Mouse (Mus musculus) midbrain, embryonic 10.5 days (tissue): ENCODE data around the gene Prr13. TPM values are rescaled to one million over a fixed set of nuclear protein-coding genes. Genes with fewer than 3 reads are reported as not detected.
A peak's percentile ranks its signal among the peaks of the same experiment; 100 is the strongest.

Source experiments
- DNase-seq: peaks from one replicate; pipeline ENCODE4 v3.0.0-alpha.2; 2017; ENCODE audit warnings: low spot score
- H3K27ac ChIP-seq: fragments of 300-500 bp; sonication (generic); replicated peaks from 2 replicates; pipeline ENCODE4 v1.5.1; 2016; ENCODE audit warnings: mild to moderate bottlenecking
- H3K27me3 ChIP-seq: fragments of 300-500 bp; sonication (generic); 2 replicates; pipeline ENCODE4 v1.6.1; 2016; ENCODE audit warnings: low read depth, mild to moderate bottlenecking; ENCODE audit not compliant: poor library complexity, severe bottlenecking
- H3K36me3 ChIP-seq: fragments of 300-500 bp; sonication (generic); 2 replicates; pipeline ENCODE4 v1.6.1; 2016; ENCODE audit warnings: mild to moderate bottlenecking, moderate library complexity
- H3K4me1 ChIP-seq: fragments of 300-500 bp; sonication (generic); 2 replicates; pipeline ENCODE4 v1.6.1; 2016
- H3K4me3 ChIP-seq: fragments of 300-500 bp; sonication (generic); 2 replicates; pipeline ENCODE4 v1.5.1; 2016; ENCODE audit warnings: mild to moderate bottlenecking, moderate library complexity
- H3K9me3 ChIP-seq: fragments of 300-500 bp; sonication (generic); replicated peaks from 2 replicates; pipeline ENCODE4 v1.6.1; 2016; ENCODE audit warnings: mild to moderate bottlenecking
- WGBS: fragments of 180-500 bp; shearing (Covaris S2); methylation state at CpG from one replicate; pipeline ENCODE4 v1.1.7; 2016; 5-methylcytosine and 5-hydroxymethylcytosine counted together
- polyA plus RNA-seq: library from polyadenylated mRNA; unstranded; fragments of >200 nt; fragmentation: Nextera tagmentation; extraction: Ambion mirVana; gene quantifications from 2 replicates; pipeline ENCODE4 v1.2.1, GENCODE M21; 2016

The Prr13 gene
- polyA plus RNA-seq, 1 experiment from 2014 or later: 75.7 TPM

GRCm38 (mm10) chr15:102510590-102511284, 51.9 kb downstream of the Prr13 start:
- H3K9me3 ChIP-seq: no peaks in the 10 kb centered on the region
- H3K4me1 ChIP-seq: peaks cover 58% of the 10 kb centered on the region
- H3K36me3 ChIP-seq: peaks cover 20% of the 10 kb centered on the region
- peak overlapping the region; percentile 85 for H3K27ac ChIP-seq
- peak; percentile 98 for DNase-seq
- peak overlapping the region; percentile 75 for H3K4me3 ChIP-seq
- no peaks in the 10 kb centered on the region for H3K27me3 ChIP-seq
- WGBS: 4% methylated on average over 34 of the region's 34 CpGs

- 21% methylated on average over 6 of the region's 6 CpGs for whole genome bisulfite sequencing
- Histone ChIP-seq H3K4me3 (peak overlapping the region; percentile 75), H3K27me3 (no peaks in the 10 kb centered on the region), H3K4me1 (peaks cover 64% of the 10 kb centered on the region), H3K27ac (peak overlapping the region; percentile 85), H3K9me3 (no peaks in the 10 kb centered on the region), H3K36me3 (peaks cover 15% of the 10 kb centered on the region)
- peak; percentile 51 for DNase-seq
Measured at GRCm38 (mm10) chr15:102511285-102511833, 52.5 kb downstream of the Prr13 start.

- H3K4me1 ChIP-seq: peaks cover 70% of the 10 kb centered on the region
Measured at GRCm38 (mm10) chr15:102512010-102512409, 53.2 kb downstream of the Prr13 start.

More at GRCm38 (mm10) chr15:102512010-102512409, 53.2 kb downstream of the Prr13 start:
- Histone ChIP-seq H3K4me3 (peak overlapping the region; percentile 75), H3K27ac (peak overlapping the region; percentile 85), H3K36me3 (peaks cover 13% of the 10 kb centered on the region), H3K9me3 (no peaks in the 10 kb centered on the region), H3K27me3 (no peaks in the 10 kb centered on the region)
- DNase-seq: no peak
- WGBS: 32% methylated on average over 5 of the region's 5 CpGs

Other genes with a start within 250 kb of the Prr13 start
- gene Itgb7, start 227.1 kb upstream of the Prr13 start, polyA plus RNA-seq: 0.31 and 0.56 TPM in 2 replicates
- gene Rarg, start 201.5 kb upstream of the Prr13 start, polyA plus RNA-seq: 14.3 and 16.2 TPM in 2 replicates
- gene Gm9918, start 188.5 kb upstream of the Prr13 start, polyA plus RNA-seq: 0.35 and 0.41 TPM in 2 replicates
- gene Mfsd5, start 179.6 kb upstream of the Prr13 start, polyA plus RNA-seq: 59.2 and 63.2 TPM in 2 replicates
- gene Espl1, start 162.8 kb upstream of the Prr13 start, polyA plus RNA-seq: 47.4 and 54.4 TPM in 2 replicates
- gene Pfdn5, start 132.9 kb upstream of the Prr13 start, polyA plus RNA-seq: 335 and 345 TPM in 2 replicates
- gene Myg1, start 127.3 kb upstream of the Prr13 start, polyA plus RNA-seq: 125 and 134 TPM in 2 replicates
- gene Aaas, start 108.3 kb upstream of the Prr13 start, polyA plus RNA-seq: 115 and 128 TPM in 2 replicates
- gene Sp7, start 91.8 kb upstream of the Prr13 start, polyA plus RNA-seq: 0.59 and 0.66 TPM in 2 replicates
- 7.9 and 8.9 TPM in 2 replicates for gene Sp1, start 52.9 kb upstream of the Prr13 start, polyA plus RNA-seq
- gene Amhr2, start 13.7 kb upstream of the Prr13 start, polyA plus RNA-seq: 0.10 and 0.50 TPM in 2 replicates
- 194 and 201 TPM in 2 replicates for gene Pcbp2, start 11.5 kb downstream of the Prr13 start, polyA plus RNA-seq
- 3.5 TPM in 1 of 2 replicates, not detected in the other for gene Gm10337, start 44.7 kb downstream of the Prr13 start, polyA plus RNA-seq
- gene Map3k12, start 58.0 kb downstream of the Prr13 start, polyA plus RNA-seq: 23.4 and 31.8 TPM in 2 replicates
- gene Tarbp2, start 59.2 kb downstream of the Prr13 start, polyA plus RNA-seq: 133 and 143 TPM in 2 replicates
- gene Npff, start 65.9 kb downstream of the Prr13 start, polyA plus RNA-seq: 2.0 and 2.9 TPM in 2 replicates
- gene Gm28047, start 166.0 kb downstream of the Prr13 start, polyA plus RNA-seq: not detected in 2 replicates
- gene Atf7, start 166.4 kb downstream of the Prr13 start, polyA plus RNA-seq: 14.9 and 21.8 TPM in 2 replicates
- gene Atp5g2, start 213.3 kb downstream of the Prr13 start, polyA plus RNA-seq: 62.3 and 73.7 TPM in 2 replicates